Mouse (Mus musculus) lung, adult 2 months (tissue): ENCODE measurements around the gene Il27. TPM values are rescaled to one million over a fixed set of nuclear protein-coding genes. Genes with fewer than 3 reads are reported as not detected.

Source experiments
- DNase-seq: peaks from one replicate; pipeline ENCODE4 v3.0.0; 2022
- H3K4me1 ChIP-seq: fragments of 200-500 bp; 2 replicates; pipeline ENCODE4 v1.6.1; 2011; ENCODE audit warnings: low read length; ENCODE audit not compliant: control insufficient read depth, insufficient read depth
- H3K4me3 ChIP-seq: fragments of 200-500 bp; replicated peaks from 2 replicates; pipeline ENCODE3; 2011; ENCODE audit warnings: low read depth, mild to moderate bottlenecking, control low read depth, low read length; ENCODE audit errors: extremely low read depth
- CTCF ChIP-seq: fragments of 200-500 bp; IDR thresholded peaks from 2 replicates; pipeline ENCODE4 v1.5.1; 2011; ENCODE audit warnings: mild to moderate bottlenecking, low read length, control low read depth; ENCODE audit not compliant: insufficient read depth
- POLR2A ChIP-seq: fragments of 200-500 bp; IDR thresholded peaks from 2 replicates; pipeline ENCODE4 v1.6.1; 2011; ENCODE audit warnings: low read depth, mild to moderate bottlenecking, control low read depth, low read length, borderline replicate concordance; ENCODE audit errors: extremely low read depth
- WGBS: fragments of 180-500 bp; shearing (Covaris S2); methylation state at CpG from one replicate; pipeline ENCODE4 v1.1.7; 2018; 5-methylcytosine and 5-hydroxymethylcytosine counted together
- polyA plus RNA-seq: library from polyadenylated mRNA; depleted of rRNA; stranded (reverse); fragments of >200 nt; gene quantifications from 2 replicates; pipeline ENCODE4 v1.2.3, GENCODE M21; 2012

Gene Il27
- polyA plus RNA-seq, 1 experiment: 0.43 TPM

- Histone ChIP-seq H3K4me1 (no peaks in the 10 kb centered on the region), H3K4me3 (no peak overlapping the region)
- no peak for DNase-seq
- TF ChIP-seq CTCF: no peak
- TF ChIP-seq POLR2A: no peak
- WGBS: 76% methylated on average over 5 of the region's 5 CpGs
Measured at GRCm38 (mm10) chr7:126607796-126608195, 13.1 kb upstream of the Il27 start.

- Histone ChIP-seq H3K4me1 (no peaks in the 10 kb centered on the region), H3K4me3 (no peak overlapping the region)
- DNase-seq: peak; percentile 17
- no peak for TF ChIP-seq POLR2A
- TF ChIP-seq CTCF: no peak
- WGBS: 54% methylated on average over 3 of the region's 3 CpGs
Measured at GRCm38 (mm10) chr7:126607064-126607463, 12.3 kb upstream of the Il27 start.

GRCm38 (mm10) chr7:126606611-126607010 is 11.9 kb upstream of the Il27 start:
- TF ChIP-seq CTCF: no peak
- no peak for TF ChIP-seq POLR2A
- Histone ChIP-seq H3K4me1 (no peaks in the 10 kb centered on the region), H3K4me3 (no peak overlapping the region)
- no peak for DNase-seq
- 38% methylated on average over 5 of the region's 5 CpGs for WGBS

GRCm38 (mm10) chr7:126602650-126603049 is 7.9 kb upstream of the Il27 start:
- no peak for DNase-seq
- no peaks in the 10 kb centered on the region for H3K4me1 ChIP-seq
- 74% methylated on average over 3 of the region's 3 CpGs for WGBS
- TF ChIP-seq POLR2A: no peak
- no peak for TF ChIP-seq CTCF
- no peak overlapping the region for H3K4me3 ChIP-seq

DNA sequence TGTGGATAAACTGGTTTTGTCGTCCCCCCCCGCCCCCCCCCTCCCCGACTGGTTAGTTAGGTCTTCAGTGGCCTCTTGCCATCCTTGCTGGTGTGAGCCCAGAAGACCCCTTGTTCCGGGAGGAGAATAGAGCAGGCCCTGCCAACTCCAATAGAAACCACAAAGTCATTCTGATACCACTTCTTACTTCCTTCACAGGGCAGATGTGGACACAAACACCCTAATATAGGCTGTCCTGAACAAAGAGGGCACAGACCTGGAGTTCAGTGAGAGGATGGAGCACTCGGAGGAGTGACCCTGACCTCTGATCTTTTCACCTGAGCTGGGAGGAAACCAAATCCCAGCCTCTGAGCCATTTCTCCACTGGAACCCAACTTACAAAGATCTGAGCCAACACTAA is 7.2 kb upstream of the Il27 start:
- Histone ChIP-seq H3K4me3 (no peak overlapping the region), H3K4me1 (no peaks in the 10 kb centered on the region)
- DNase-seq: no peak
- no peak for TF ChIP-seq CTCF
- no peak for TF ChIP-seq POLR2A
- WGBS: 28% methylated on average over 5 of the region's 5 CpGs

GRCm38 (mm10) chr7:126598919-126599318 is 4.2 kb upstream of the Il27 start:
- Histone ChIP-seq H3K4me1 (no peaks in the 10 kb centered on the region), H3K4me3 (no peak overlapping the region)
- DNase-seq: no peak
- WGBS: 70% methylated on average over 6 of the region's 6 CpGs
- no peak for TF ChIP-seq CTCF
- no peak for TF ChIP-seq POLR2A

GRCm38 (mm10) chr7:126596414-126596813 is 1.7 kb upstream of the Il27 start:
- no peak for DNase-seq
- 55% methylated on average over 6 of the region's 6 CpGs for WGBS
- TF ChIP-seq CTCF (no peak), POLR2A (no peak)
- Histone ChIP-seq H3K4me1 (no peaks in the 10 kb centered on the region), H3K4me3 (no peak overlapping the region)

DNA sequence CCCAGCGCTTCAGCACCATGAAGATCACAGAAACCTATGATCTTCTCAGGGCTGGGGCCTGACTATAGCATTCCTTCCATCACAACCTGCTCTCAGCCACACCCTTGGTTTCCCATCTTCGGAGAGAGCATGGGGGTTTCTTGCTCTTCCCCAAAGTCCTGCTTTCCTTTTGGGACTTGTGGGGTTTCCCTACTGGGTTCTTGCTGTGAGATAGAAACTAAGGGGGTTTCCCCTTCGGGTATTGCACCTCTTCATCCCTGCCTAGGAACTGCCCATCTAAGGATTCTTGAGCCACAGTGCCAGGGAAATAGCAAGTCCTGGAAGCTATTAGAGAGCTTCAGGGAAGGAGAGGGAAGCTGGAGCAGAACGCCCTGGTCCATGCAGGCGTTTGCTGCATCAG is 1.1 kb upstream of the Il27 start:
- no peak for DNase-seq
- TF ChIP-seq CTCF: no peak
- TF ChIP-seq POLR2A: no peak

GRCm38 (mm10) chr7:126587779-126588178 is 7.0 kb downstream of the Il27 start:
- TF ChIP-seq POLR2A (no peak), CTCF (peak; percentile 48; the same call in 1 of the 2 replicates)
- H3K4me3 ChIP-seq: no peak overlapping the region
- DNase-seq: peak; percentile 50
- H3K4me1 ChIP-seq: no peaks in the 10 kb centered on the region; the same call in 1 of the 2 replicates
- WGBS: 12% methylated on average over 16 of the region's 16 CpGs

More for the DNA sequence above, 1.1 kb upstream of the Il27 start:
- Histone ChIP-seq H3K4me3 (no peak overlapping the region), H3K4me1 (no peaks in the 10 kb centered on the region)
- WGBS: 73% methylated on average over 5 of the region's 5 CpGs

GRCm38 (mm10) chr7:126586839-126587238 is 7.9 kb downstream of the Il27 start:
- Histone ChIP-seq H3K4me1 (no peaks in the 10 kb centered on the region; the same call in 1 of the 2 replicates), H3K4me3 (no peak overlapping the region)
- peak; percentile 23; the same call in 1 of the 2 replicates for TF ChIP-seq POLR2A
- TF ChIP-seq CTCF: no peak
- DNase-seq: peak; percentile 52
- 26% methylated on average over 8 of the region's 8 CpGs for WGBS
